Mouse (Mus musculus) cortical plate, adult 2 months (tissue): ENCODE measurements at regions not wholly inside any gene's neighbourhood (a gene's known extent, or its start where the extent isn't known, plus 50 kb on each side); places are given as distances from the start of the nearest gene placed in this dataset.

ENCODE experiments used
- H3K27ac ChIP-seq: fragments of 200-500 bp; 2 replicates; pipeline ENCODE4 v1.5.1; 2012; ENCODE audit warnings: low read length, control low read depth, inconsistent platforms; ENCODE audit not compliant: insufficient read depth
- H3K4me1 ChIP-seq: fragments of 200-500 bp; 2 replicates; pipeline ENCODE4 v1.6.1; 2011; ENCODE audit warnings: low read length; ENCODE audit not compliant: control insufficient read depth, insufficient read depth
- H3K4me3 ChIP-seq: fragments of 200-500 bp; 2 replicates; pipeline ENCODE4 v1.5.1; 2011; ENCODE audit warnings: mild to moderate bottlenecking, low read length, control low read depth; ENCODE audit not compliant: insufficient read depth
- CTCF ChIP-seq: fragments of 200-500 bp; IDR thresholded peaks from 2 replicates; pipeline ENCODE4 v1.5.1; 2011; ENCODE audit warnings: mild to moderate bottlenecking, control low read depth, low read length; ENCODE audit not compliant: insufficient read depth; ENCODE audit errors: extremely low read depth
- POLR2A ChIP-seq: fragments of 200-500 bp; IDR thresholded peaks from 2 replicates; pipeline ENCODE4 v1.6.1; 2011; ENCODE audit warnings: mild to moderate bottlenecking, low read length, control low read depth; ENCODE audit not compliant: insufficient read depth; ENCODE audit errors: extremely low read depth

GRCm38 (mm10) chr9:30564765-30565680, 138.1 kb downstream of the Snx19 start:
- Histone ChIP-seq H3K27ac (no peak overlapping the region), H3K4me3 (no peak overlapping the region), H3K4me1 (no peaks in the 10 kb centered on the region)
- TF ChIP-seq CTCF (no peak), POLR2A (no peak)

- Histone ChIP-seq H3K4me1 (no peaks in the 10 kb centered on the region), H3K27ac (no peak overlapping the region), H3K4me3 (no peak overlapping the region)
- TF ChIP-seq POLR2A (no peak), CTCF (no peak)
Observed at GRCm38 (mm10) chr9:30563399-30563798, 136.5 kb downstream of the Snx19 start.

GRCm38 (mm10) chr9:30554908-30555307, 128.0 kb downstream of the Snx19 start:
- Histone ChIP-seq H3K4me3 (no peak overlapping the region), H3K27ac (no peak overlapping the region), H3K4me1 (no peaks in the 10 kb centered on the region)
- TF ChIP-seq CTCF (peak; percentile 14; the same call in 1 of the 2 replicates), POLR2A (no peak)

GRCm38 (mm10) chr9:30552721-30553120, 125.8 kb downstream of the Snx19 start:
- H3K4me3 ChIP-seq, result no peak overlapping the region
- no peak overlapping the region for H3K27ac ChIP-seq
- no peak for TF ChIP-seq CTCF
- no peak for TF ChIP-seq POLR2A
- no peaks in the 10 kb centered on the region for H3K4me1 ChIP-seq

GRCm38 (mm10) chr9:30549892-30550515, 123.1 kb downstream of the Snx19 start:
- TF ChIP-seq POLR2A, result no peak
- no peak for TF ChIP-seq CTCF
- no peak overlapping the region for H3K4me3 ChIP-seq
- H3K27ac ChIP-seq, result no peak overlapping the region
- H3K4me1 ChIP-seq, result no peaks in the 10 kb centered on the region

GRCm38 (mm10) chr9:30539858-30540257, 113.0 kb downstream of the Snx19 start:
- TF ChIP-seq CTCF, result no peak
- TF ChIP-seq POLR2A, result no peak
- no peak overlapping the region for H3K27ac ChIP-seq
- H3K4me1 ChIP-seq, result no peaks in the 10 kb centered on the region
- H3K4me3 ChIP-seq, result no peak overlapping the region

- H3K4me1 ChIP-seq, result peaks cover 2% of the 10 kb centered on the region; the same call in 1 of the 2 replicates
- no peak for TF ChIP-seq POLR2A
- TF ChIP-seq CTCF, result no peak
- no peak overlapping the region for H3K4me3 ChIP-seq
- no peak overlapping the region for H3K27ac ChIP-seq
Observed at GRCm38 (mm10) chr9:30536508-30537100, 109.7 kb downstream of the Snx19 start.

- TF ChIP-seq CTCF, result no peak
- no peak for TF ChIP-seq POLR2A
- Histone ChIP-seq H3K4me3 (no peak overlapping the region), H3K27ac (no peak overlapping the region), H3K4me1 (peaks cover 2% of the 10 kb centered on the region; the same call in 1 of the 2 replicates)
Observed at GRCm38 (mm10) chr9:30534961-30535360, 108.1 kb downstream of the Snx19 start.

- H3K27ac ChIP-seq, result no peak overlapping the region
- H3K4me1 ChIP-seq, result peaks cover 2% of the 10 kb centered on the region; the same call in 1 of the 2 replicates
- no peak overlapping the region for H3K4me3 ChIP-seq
- TF ChIP-seq CTCF, result no peak
- TF ChIP-seq POLR2A, result no peak
Observed at GRCm38 (mm10) chr9:30533780-30534343, 107.0 kb downstream of the Snx19 start.
